Mouse (Mus musculus): ENCODE measurements at regions not wholly inside any gene's neighbourhood (a gene's known extent, or its start where the extent isn't known, plus 50 kb on each side); places are given as distances from the start of the nearest gene placed in this dataset.

DNA sequence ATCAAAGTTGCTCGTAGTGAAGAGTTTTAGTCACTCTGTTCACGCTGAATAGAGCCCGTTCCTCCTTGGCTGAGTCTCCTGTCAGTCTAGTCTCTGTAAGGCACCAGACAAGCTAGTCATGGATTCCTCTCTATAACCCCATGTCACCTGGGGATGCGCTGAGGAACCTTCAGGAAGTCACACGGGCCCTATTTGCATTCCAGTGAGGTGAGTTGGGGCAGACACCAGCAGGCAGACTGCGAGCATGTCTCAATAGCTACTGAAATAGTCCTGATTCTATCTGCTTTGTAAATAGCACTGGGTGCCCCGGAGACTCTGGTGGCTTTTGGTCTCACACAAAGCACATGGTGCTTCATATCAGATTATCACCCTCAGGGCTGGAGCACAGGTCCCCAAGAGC lies 174.6 kb upstream of the Spdye4c start:
- peaks cover 32% of the 10 kb centered on the region for H3K4me1 ChIP-seq (ENCODE audit: control insufficient read depth, insufficient read depth, low read length)
- H3K27ac ChIP-seq (ENCODE audit: insufficient read depth, low read depth, low read length), result no peak overlapping the region
- no peak overlapping the region for H3K4me3 ChIP-seq (ENCODE audit: insufficient read depth, low read length)
- TF ChIP-seq POLR2A (IDR thresholded peaks at IDR 0.05; ENCODE audit: borderline replicate concordance, low read depth, low read length) (no peak), CTCF (IDR thresholded peaks at IDR 0.05; ENCODE audit: low read depth, low read length) (no peak)

DNA sequence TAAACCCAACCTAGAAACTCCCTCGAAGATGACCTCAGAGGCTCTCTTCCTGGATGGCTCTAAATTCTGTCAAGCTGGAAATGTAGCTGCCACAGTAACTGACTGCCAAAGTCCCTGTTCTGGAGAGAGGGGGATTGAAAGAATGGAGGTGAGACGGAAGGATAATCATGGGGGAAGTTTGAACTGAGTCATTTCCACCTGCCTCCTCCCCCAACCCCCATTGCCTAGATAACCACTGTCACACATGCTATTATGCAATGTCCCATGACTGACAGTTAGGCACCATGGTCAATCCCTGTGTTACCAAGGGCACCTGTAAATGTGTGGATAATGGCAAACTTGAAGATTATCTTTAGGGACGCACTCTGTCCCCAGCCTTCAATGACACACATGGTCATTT lies 172.0 kb upstream of the Spdye4c start:
- H3K27ac ChIP-seq (ENCODE audit: insufficient read depth, low read depth, low read length), result no peak overlapping the region
- H3K4me1 ChIP-seq (ENCODE audit: control insufficient read depth, insufficient read depth, low read length), result peaks cover 39% of the 10 kb centered on the region
- no peak overlapping the region for H3K4me3 ChIP-seq (ENCODE audit: insufficient read depth, low read length)
- TF ChIP-seq CTCF (IDR thresholded peaks at IDR 0.05; ENCODE audit: low read depth, low read length), result no peak
- TF ChIP-seq POLR2A (IDR thresholded peaks at IDR 0.05; ENCODE audit: borderline replicate concordance, low read depth, low read length), result no peak

DNA sequence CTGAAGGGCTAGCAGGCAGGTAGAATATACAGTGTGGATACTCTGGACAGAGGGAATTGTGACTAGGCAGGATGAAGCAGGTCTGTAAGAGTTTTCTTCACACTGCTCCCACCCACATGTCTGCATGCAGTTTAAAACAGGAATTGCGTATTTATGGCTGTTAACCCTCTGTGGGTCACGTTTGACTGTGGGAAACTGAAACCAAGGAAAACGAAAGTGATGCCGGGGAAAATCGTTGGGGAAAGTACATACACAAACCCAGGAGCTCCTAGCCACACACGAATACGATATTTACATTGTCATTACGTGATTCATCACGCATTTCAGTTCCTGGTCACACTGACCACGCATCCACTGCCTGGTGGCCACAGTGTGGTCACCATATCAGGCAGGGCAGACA lies 170.6 kb upstream of the Spdye4c start:
- Histone ChIP-seq H3K4me3 (ENCODE audit: insufficient read depth, low read length) (peak overlapping the region; percentile 50), H3K4me1 (ENCODE audit: control insufficient read depth, insufficient read depth, low read length) (peaks cover 34% of the 10 kb centered on the region), H3K27ac (ENCODE audit: insufficient read depth, low read depth, low read length) (no peak overlapping the region)
- TF ChIP-seq POLR2A (IDR thresholded peaks at IDR 0.05; ENCODE audit: borderline replicate concordance, low read depth, low read length) (no peak), CTCF (IDR thresholded peaks at IDR 0.05; ENCODE audit: low read depth, low read length) (no peak)

GRCm38 (mm10) chr2:128422677-128423076 lies 168.3 kb upstream of the Spdye4c start:
- H3K4me3 ChIP-seq (ENCODE audit: insufficient read depth, low read length), result no peak overlapping the region
- peak; percentile 96 for TF ChIP-seq CTCF (IDR thresholded peaks at IDR 0.05; ENCODE audit: low read depth, low read length)
- no peak for TF ChIP-seq POLR2A (IDR thresholded peaks at IDR 0.05; ENCODE audit: borderline replicate concordance, low read depth, low read length)
- no peak overlapping the region for H3K27ac ChIP-seq (ENCODE audit: insufficient read depth, low read depth, low read length)
- peaks cover 40% of the 10 kb centered on the region for H3K4me1 ChIP-seq (ENCODE audit: control insufficient read depth, insufficient read depth, low read length)

DNA sequence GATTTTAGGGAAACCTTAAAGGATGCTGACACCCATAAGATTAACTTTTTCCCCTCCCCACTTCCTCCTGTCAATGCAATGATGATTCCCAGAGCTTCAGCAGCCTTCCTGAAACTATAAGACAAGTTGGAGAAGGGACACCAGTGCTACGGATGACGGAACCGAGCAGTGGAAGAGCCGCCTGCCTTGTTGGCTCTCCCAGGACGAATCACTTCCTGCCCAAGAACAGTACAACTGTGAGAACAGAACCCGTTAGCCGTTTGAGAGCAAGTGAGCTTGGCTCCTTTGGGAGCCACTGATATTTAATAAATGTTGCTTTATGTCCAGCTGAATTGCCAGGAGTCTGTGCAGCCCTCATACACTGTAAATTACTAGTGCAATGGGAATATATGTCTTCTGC lies 166.8 kb upstream of the Spdye4c start:
- TF ChIP-seq POLR2A (IDR thresholded peaks at IDR 0.05; ENCODE audit: borderline replicate concordance, low read depth, low read length) (no peak), CTCF (IDR thresholded peaks at IDR 0.05; ENCODE audit: low read depth, low read length) (no peak)
- H3K4me3 ChIP-seq (ENCODE audit: insufficient read depth, low read length), result no peak overlapping the region
- H3K4me1 ChIP-seq (ENCODE audit: control insufficient read depth, insufficient read depth, low read length), result peaks cover 39% of the 10 kb centered on the region
- no peak overlapping the region for H3K27ac ChIP-seq (ENCODE audit: insufficient read depth, low read depth, low read length)

- Histone ChIP-seq H3K4me1 (ENCODE audit: control insufficient read depth, insufficient read depth, low read length) (peaks cover 19% of the 10 kb centered on the region), H3K27ac (ENCODE audit: insufficient read depth, low read depth, low read length) (no peak overlapping the region), H3K4me3 (ENCODE audit: insufficient read depth, low read length) (peak overlapping the region; percentile 57)
- TF ChIP-seq POLR2A (IDR thresholded peaks at IDR 0.05; ENCODE audit: borderline replicate concordance, low read depth, low read length), result no peak
- TF ChIP-seq CTCF (IDR thresholded peaks at IDR 0.05; ENCODE audit: low read depth, low read length), result no peak
These were observed 163.7 kb upstream of the Spdye4c start for GRCm38 (mm10) chr2:128427181-128427880.

- peaks cover 19% of the 10 kb centered on the region for H3K4me1 ChIP-seq (ENCODE audit: control insufficient read depth, insufficient read depth, low read length)
- H3K27ac ChIP-seq (ENCODE audit: insufficient read depth, low read depth, low read length), result peak overlapping the region; percentile 83
- peak overlapping the region; percentile 57 for H3K4me3 ChIP-seq (ENCODE audit: insufficient read depth, low read length)
These were observed 162.9 kb upstream of the Spdye4c start for GRCm38 (mm10) chr2:128428154-128428553.

GRCm38 (mm10) chr2:128428651-128429633 lies 162.1 kb upstream of the Spdye4c start:
- Histone ChIP-seq H3K4me3 (ENCODE audit: insufficient read depth, low read length) (peak overlapping the region; percentile 57), H3K4me1 (ENCODE audit: control insufficient read depth, insufficient read depth, low read length) (peaks cover 19% of the 10 kb centered on the region), H3K27ac (ENCODE audit: insufficient read depth, low read depth, low read length) (peak overlapping the region; percentile 83)
- TF ChIP-seq CTCF (IDR thresholded peaks at IDR 0.05; ENCODE audit: low read depth, low read length) (no peak), POLR2A (IDR thresholded peaks at IDR 0.05; ENCODE audit: borderline replicate concordance, low read depth, low read length) (no peak)

More at GRCm38 (mm10) chr2:128428154-128428553, 162.9 kb upstream of the Spdye4c start:
- TF ChIP-seq CTCF (IDR thresholded peaks at IDR 0.05; ENCODE audit: low read depth, low read length), result no peak
- no peak for TF ChIP-seq POLR2A (IDR thresholded peaks at IDR 0.05; ENCODE audit: borderline replicate concordance, low read depth, low read length)

GRCm38 (mm10) chr2:128429786-128430185 lies 161.2 kb upstream of the Spdye4c start:
- peak overlapping the region; percentile 15; the same call in 1 of the 2 replicates for H3K4me3 ChIP-seq (ENCODE audit: insufficient read depth, low read length)
- TF ChIP-seq POLR2A (IDR thresholded peaks at IDR 0.05; ENCODE audit: borderline replicate concordance, low read depth, low read length) (no peak), CTCF (IDR thresholded peaks at IDR 0.05; ENCODE audit: low read depth, low read length) (no peak)
- H3K27ac ChIP-seq (ENCODE audit: insufficient read depth, low read depth, low read length), result peak overlapping the region; percentile 83
- peaks cover 16% of the 10 kb centered on the region for H3K4me1 ChIP-seq (ENCODE audit: control insufficient read depth, insufficient read depth, low read length)

Data from bone marrow macrophage, adult 2 months (primary cell).